Mouse (Mus musculus) spleen, postnatal 10 days (tissue): ENCODE data around the gene Entpd5.
"Not testable (repeated sequence)": the region's sequence is repeated elsewhere in the genome, so short reads cannot be mapped to it uniquely, and the experiment has no call there.

Experiments
- DNase-seq, 2 experiments: peaks; one replicate each; pipeline ENCODE4 v3.0.0; 2021 to 2022; ENCODE audit warnings: low spot score in 2 of 2

Entpd5 gene

DNA sequence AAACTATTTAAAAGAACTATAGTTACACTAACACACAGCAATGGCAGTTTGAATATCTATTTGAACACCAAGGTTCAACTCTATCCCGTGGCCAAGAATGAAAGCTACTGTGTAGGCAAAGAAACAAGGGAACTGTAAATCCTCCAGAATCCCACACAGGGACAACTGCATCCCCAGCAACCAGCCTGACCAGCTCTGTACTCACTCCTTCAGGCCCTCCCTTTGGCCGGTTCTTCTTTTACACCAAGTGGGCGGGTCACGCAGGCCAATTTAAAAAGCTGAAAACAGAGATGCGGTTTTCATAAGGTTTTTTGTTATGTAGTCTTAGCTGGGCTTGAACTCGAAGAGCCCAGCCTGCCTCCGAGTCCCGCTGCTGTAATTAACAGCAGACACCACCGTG lies 9.7 kb downstream of the Entpd5 start:
- no peak for DNase-seq

DNA sequence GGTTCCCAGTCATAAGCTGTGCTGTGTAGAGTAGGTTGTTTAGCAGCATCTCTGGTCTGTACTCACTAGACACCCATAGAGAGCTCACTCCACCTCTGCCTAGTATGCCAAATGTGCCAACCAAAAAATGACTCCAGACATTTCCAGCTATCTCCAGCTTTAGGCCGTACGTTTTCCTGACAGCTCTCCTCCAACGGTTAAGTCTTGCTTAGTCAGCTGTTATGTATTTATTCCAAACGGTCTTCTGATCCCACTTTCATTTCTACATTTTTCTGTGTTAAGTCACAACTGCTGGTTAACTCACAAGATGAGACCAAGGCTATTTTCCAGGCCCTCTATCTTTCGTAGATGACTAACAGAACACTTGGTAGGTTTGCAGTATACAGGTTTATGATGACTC lies 10.2 kb downstream of the Entpd5 start:
- no peak for DNase-seq

DNA sequence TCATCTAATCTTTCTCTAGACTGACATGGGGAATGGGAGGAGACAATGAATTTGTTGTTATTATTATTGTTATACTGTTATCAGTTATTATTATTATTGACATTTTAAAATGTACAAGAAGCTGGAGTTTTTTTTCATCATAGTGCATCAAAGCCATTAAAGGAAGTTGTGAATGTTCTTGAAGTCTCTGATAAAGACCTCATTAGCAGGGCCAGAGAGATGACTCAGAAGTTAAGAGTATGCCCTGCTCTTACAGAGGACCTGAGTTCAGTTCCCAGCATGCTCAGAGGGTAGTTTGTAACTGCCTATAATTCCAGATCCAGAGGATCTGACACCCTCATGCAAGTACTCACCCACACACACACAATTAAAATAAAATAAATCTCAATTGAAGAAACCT lies 11.1 kb downstream of the Entpd5 start:
- DNase-seq, result no peak

DNA sequence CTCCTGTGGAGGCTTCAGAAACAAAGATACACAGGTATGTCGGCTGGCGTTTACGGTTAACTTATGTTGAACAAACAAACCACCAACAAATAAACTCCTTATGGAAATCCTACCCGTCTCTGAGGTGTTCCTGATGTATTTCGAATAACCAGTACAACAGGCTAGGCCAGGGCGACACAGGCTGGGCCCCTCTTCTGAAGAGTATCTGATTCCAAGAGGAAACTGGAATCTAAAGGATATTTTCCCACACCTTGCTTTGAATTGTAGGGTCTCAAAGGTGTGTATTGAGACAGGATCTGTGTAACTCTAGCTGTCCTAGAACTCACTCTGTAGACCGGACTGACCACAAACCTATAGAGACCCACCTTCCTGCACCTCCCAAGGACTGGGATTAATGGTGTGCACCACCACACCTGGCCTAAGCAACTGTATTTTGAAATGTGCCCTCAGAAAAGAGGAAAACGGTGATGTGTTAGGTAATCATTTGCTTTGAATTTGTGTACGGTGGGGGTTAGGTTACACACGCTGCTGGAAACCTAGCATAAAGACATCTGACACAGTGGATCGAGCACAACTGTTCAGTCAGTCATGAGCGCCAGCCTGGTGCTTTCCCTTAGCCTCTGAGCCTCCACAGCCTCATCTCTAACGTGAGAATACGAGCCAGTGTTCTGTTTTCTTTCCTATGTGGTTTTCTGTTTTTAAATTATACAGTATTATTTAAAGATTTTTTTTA lies 11.7 kb downstream of the Entpd5 start:
- no peak for DNase-seq

DNA sequence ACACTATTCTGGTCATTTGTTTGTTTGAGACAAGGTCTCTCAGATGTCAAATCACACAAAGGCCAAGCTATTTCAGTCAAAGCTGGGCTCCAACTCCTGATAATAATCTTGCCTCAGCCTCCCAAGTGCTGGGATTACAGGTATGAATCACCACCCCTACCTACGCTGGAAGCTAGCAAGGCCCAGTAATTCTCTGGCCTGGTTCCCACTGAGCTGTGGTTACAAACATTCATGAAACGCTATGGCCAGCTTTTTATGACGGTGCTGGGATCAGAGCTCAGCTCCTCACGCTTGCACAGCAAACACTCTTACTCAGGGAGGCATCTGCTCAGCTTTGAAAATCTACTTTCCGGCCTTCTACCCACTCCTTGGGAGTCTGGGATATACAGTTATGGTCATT lies 15.0 kb downstream of the Entpd5 start:
- no peak for DNase-seq

DNA sequence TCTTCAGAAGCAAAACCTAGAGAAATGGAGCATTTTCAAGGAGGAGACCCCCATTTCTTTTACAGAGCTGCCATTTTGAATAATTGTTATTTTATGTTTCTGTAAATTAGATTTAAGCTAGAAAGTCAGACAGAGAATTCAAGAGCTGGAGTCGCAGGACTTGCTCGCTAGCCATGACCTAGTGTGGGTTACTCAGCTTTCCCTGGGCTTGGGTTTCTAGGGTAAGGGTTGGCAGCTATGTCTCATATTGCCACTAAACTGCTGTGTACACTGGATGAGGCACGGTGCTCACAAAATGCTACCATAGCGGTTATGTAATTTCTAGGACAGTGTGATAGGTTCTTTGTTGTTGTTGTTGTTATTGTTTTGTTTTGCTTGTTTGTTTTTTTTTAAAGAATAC lies 16.1 kb downstream of the Entpd5 start:
- no peak for DNase-seq

DNA sequence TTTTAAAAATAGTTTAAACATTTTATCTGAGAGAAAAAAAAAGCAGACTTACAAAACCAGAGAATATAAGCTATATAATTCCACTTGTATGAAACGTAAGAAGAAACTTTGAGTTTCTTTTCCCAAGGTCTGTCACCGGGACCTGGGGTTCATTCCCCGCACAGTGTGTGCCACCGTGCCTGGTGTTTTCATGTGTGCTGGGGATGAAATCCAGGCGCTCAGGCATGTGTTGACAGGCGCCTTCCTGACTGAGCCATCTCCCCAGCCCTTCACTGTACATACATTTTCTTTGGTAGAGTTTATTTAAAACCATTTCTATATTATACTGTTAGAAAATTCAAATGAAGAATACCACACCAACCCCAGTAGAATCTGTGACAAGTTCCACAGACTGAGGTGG lies 18.5 kb downstream of the Entpd5 start:
- DNase-seq, result no peak

DNA sequence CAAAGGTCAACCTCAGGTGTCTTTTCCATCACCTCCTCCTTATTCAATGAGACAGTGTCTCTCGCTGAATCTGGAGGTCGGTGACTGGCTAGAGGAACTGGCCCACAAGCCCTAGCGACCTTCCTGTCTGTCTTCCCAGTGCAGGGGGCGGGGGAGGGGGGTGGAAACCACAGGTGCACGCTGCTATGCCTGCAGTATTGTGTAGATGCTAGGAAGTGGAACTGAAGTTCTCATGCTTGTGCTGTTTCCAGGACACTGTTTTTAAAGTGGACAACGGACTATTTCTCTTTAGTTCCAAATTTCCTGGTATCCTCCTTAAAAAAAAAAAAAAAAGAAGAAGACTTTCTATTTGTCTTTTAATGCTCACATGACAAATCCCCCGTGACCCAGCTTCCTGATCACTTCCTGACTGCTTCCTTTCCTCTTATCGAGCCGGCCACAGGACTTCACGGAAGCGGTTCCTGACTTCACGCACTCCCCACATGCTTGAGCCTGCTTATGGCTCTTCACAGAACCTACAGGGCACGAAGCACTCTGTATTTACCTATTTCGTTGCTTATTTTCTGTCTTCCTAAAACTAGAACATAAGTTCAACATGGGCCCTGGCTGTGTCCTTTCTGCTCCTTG lies 19.9 kb downstream of the Entpd5 start:
- no peak for DNase-seq

DNA sequence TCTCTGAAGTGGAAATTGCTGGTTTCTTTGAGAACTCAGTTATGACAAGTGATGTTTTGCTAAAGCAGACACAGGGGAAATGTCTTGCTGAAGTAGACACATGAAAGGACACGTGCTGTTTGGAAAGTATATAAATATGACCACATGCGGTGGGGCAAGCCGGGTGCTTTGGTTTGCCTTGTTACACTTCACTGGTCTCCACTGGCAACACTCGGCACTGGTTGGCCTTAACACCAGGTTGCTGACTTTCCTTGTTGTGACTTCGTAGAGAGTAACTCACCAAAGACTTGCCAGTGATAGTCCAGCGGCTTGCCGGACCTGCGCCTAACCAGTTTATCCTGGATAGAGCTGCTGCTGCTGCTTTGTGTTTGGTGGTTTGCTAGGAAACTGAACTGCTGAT lies 20.7 kb downstream of the Entpd5 start:
- DNase-seq, result no peak

DNA sequence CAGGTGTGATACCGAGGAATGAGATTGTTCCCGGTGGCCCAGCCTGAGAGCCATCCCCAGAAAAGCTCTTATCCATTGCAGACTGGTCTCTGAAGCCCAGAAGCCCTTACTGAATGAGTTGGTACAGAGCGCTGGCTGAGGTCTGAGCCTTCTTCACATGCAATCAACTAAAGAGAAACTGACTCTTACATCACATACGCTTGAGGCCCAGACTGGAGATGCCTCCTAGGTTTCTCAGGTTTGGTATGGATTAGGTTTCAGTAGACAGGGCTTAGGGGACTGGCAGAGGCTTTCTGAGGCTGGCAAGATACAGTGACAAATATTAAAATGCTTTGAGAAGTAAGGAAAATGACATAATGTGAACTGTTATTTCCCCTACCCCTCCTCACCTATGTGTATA lies 23.4 kb downstream of the Entpd5 start:
- DNase-seq, result no peak

DNA sequence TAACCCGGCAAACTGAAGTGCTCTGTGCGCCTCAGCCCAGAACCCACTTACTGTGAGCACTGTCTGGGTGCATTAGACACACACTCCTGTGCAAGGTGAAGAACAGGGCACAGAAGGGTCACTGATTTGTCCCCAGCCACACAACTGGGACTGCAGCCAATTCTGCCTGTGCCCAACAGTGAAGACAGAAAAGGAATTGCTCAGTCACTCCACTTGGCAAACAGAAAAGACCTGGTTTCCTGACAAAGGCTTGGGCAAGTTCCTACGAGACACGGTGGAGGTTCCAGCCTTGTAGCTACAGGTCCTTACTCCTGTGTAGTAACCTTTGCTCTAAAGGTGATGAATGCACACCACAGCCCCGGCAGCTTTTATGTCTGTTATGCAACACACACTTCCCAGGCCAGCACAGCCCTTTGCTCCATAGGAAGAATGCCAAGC lies 24.2 kb downstream of the Entpd5 start:
- DNase-seq, result no peak

DNA sequence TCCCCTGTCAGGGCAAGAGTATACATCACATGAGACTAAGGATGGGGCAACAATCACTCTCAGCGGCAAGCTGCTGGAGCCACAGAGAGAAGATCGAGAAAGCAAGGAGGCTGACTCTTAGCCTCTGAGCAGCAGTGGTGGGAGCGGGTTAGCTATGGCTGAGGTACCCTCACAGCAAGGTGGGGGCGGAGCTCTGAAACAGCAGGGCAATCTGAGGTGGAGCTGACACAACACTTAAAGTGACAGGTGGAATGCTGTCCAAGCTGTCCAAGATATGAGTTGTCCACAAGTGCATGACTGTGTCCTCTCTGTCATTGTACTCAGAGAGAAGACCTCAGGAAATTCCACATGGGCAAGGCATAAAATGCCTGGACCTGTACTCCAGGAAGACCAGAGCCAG lies 26.5 kb downstream of the Entpd5 start:
- no peak for DNase-seq

DNA sequence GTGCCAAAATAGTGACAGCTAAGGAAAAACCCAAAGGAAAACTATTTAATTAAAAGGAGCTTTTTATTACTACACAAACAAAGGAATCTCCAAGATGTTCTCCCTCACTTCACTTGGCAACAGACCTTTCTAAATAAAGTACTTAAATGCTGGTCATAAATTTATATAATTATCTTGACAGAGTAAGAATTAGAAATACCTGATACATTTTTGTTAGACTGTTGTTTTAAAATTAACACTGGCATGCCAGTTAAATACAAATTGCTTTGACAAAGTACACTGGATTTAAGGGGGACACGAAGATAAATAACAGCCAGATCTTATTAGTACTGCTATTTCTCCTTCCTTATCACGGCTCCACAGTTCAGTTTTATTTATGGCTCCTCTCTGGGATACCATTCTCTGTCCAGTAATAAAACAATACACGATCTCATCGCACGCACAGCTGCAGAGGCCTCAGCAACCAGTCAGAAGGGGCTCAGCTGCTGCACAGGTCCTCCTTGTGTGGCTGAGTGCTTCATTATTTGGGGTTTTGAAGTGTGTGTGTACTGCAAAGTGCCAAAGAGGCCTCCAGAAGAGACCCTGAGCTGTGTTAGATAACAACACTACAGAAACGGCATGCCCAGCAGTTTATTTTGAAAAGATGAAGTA lies 34.9 kb downstream of the Entpd5 start:
- DNase-seq, result no peak

DNA sequence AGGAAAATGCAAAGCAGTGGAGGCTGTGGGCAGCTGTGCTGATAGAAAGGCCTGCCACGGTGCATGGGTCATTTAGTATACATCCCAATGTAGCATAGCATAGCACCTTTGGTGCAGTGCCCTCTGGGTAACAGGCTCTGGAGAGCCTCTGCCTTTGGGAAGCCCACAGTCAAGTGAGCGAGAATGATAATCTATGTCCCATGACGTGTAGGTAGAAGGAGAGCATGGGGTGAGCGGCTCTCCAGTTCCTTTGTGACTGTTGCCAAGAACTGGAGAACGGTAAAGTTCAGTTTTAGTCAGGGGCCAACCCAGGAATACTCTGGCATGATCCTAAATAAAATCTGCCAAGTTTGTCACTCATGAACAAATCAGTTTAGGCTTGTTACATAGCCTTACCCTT lies 37.2 kb downstream of the Entpd5 start:
- no peak for DNase-seq

DNA sequence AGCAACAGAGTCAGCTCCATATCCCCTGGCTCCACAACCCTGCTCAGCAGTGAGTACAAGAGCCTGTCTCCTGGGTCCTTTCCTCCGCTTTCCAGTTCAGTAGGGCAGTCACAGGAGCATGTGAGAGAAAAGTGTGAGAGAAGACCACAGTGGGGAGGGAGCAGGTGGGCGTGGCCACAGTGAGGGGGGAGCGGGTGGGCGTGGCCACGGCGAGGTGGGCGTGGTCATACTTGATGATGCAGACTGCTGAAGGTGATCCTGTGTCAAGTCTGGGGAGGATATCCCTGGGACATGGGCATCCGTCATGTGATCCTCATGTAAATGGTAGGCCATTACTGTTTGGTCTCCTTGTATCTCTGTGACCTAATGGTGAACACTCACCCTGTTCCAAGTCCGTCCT lies 41.9 kb downstream of the Entpd5 start:
- peak in 1 of 2 experiments; percentile 40 for DNase-seq

DNA sequence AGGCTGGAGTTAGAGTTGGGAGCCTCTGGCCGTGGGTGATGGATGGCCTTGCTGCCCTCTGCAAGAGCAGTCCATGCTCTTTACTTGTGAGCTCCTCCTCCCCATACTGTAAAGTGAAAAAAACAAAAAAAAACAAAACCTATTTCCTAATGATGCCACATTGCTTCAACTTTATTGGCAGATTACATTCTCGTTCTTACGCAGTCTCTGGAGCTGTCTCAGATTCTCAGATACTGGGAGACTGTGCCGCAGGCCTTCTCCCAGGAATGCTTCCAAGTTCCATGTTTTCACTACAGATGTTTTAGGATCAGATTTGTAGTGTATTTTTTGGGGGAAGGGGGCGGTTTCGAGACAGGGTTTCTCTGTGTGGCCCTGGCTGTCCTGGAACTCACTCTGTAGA lies 43.7 kb downstream of the Entpd5 start:
- DNase-seq, result no peak

DNA sequence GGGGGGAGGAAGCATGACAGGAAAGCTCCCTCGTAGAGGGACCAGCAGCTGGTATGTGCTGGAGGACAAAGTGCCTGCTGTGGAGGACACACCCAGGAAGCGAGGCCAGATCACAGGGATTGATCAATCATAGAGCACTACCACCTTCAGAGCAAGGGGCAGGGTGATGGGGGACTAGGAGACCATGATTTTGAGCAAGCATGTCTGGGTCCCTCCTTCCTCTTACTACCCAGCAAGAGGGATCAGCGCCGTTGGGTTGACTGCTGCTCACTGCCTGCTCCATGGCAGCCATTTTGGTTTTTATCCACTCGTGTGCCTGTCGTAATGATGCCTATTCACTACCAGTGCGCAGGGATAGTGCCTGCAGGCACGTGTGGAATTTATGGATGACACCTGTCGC lies 44.5 kb downstream of the Entpd5 start:
- DNase-seq, result no peak

DNA sequence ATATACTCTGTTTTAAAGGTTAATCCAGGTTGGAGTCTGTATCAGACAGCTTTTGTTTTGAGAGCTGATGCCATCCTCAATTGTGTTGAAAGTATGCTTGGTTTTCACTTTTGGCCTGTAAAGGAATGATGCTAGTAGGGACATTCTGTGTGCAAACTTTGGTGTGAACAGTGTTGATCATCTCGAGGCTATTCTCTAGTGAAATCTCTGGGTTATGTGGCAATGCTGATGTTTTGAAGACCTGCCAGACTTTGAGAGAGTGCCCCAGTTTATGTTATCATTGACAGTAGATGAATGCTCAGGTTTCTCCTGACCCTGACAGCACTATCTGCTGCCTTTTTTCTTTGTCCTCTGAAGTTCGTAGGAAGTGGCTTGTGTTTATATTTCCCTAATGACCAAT lies 46.0 kb downstream of the Entpd5 start:
- no peak for DNase-seq

DNA sequence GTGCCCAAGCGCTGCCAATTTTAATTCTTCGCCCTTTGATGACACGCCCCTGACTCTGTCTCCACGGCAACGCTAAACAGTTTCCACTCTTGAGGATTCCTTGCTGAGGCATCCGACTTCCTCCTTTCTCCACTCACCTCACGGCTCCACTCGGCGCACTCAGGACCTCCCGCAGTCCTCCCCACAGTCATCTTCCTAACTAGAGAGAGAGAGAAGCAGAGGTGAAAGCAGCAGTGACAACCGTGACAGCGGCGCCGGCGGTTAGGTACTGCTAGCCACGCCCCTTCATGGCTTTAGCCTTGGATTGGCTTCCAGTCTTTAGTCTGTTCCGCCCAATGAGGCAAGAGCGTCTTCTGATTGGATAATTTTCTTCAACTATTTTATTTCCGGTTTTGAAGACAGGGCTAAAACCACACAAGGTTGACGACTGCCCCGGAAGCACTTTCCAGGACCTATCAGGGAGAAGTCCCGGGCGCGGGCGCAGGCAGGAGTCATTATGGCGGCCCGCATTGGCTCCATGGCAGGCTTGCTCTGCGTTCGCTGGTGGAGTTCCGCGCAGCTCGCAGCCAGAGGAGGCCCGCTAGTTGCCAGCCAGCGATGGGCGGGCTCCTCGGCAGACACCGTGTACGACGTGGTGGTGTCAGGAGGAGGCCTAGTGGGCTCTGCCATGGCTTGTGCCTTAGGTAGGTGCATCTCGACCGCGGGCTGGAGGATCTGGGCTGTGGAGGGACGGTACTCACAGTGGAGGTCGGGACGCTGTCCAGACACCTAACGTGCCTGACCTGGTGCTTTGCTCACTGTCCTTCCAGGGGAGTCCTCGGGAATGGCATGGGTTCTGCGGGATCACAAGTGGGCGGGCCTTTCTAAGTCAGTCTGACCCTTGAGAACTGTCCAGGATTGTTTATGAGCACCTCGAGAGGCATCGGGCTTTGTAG lies 47.0 kb downstream of the Entpd5 start, which contains the start of the genes Coq6 and Fam161b:
TSS of gene Coq6 (plus strand) at position 103 of the 935 bp plus-strand sequence.
TSS of gene Fam161b (minus strand) at position 279 of the 935 bp plus-strand sequence.
- DNase-seq, result peak; percentile 85 to 96

DNA sequence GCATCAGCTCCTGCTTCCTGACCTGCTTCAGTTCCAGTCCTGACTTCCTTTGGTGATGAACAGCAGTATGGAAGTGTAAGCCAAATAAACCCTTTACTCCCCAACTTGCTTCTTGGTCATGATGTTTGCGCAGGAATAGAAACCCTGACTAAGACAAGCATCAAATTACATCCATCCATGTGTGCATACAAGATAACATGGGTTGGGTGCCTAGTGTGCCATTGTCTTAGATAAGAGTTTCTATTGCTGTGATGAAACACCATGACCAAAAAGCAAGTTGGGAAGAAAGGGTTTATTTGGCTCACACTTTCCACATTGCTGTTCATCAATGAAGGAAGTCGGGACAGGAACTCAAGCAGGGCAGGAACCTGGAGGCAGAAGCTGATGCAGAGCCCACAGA lies 50.1 kb downstream of the Entpd5 start:
- not testable (repeated sequence) for DNase-seq

DNA sequence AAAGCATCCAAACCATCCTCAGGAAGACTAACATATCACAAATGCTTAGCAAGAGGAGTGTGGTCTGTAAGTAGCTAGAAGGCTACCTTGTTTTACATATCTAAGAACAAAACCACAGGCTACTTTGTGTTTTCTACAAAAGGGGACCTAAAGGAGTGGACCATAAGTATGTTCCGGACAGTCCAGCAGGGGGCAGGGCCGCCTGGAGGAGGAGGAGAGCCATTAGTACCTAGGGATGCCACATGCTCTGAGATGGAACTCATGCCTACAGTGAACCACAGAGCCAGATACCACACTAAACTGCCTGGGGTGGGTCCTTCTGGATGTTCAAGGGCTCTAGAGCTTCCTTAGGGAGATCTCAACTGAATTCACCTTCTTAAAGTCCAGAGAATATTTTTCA lies 61.6 kb downstream of the Entpd5 start:
- peak in 1 of 2 experiments; percentile 62 for DNase-seq
